Mouse (Mus musculus) cerebellum, postnatal 4 days (tissue): ENCODE measurements at regions not wholly inside any gene's neighbourhood (a gene's known extent, or its start where the extent isn't known, plus 50 kb on each side); places are given as distances from the start of the nearest gene placed in this dataset.

Experiments used
- DNase-seq, 2 experiments: peaks; one replicate each; pipeline ENCODE4 v3.0.0; 2022; ENCODE audit warnings: low spot score in 2 of 2, mixed read lengths in 1 of 2

GRCm38 (mm10) chr7:68858471-68859210 lies 109.6 kb upstream of the Arrdc4 start:
- no peak for DNase-seq

DNA sequence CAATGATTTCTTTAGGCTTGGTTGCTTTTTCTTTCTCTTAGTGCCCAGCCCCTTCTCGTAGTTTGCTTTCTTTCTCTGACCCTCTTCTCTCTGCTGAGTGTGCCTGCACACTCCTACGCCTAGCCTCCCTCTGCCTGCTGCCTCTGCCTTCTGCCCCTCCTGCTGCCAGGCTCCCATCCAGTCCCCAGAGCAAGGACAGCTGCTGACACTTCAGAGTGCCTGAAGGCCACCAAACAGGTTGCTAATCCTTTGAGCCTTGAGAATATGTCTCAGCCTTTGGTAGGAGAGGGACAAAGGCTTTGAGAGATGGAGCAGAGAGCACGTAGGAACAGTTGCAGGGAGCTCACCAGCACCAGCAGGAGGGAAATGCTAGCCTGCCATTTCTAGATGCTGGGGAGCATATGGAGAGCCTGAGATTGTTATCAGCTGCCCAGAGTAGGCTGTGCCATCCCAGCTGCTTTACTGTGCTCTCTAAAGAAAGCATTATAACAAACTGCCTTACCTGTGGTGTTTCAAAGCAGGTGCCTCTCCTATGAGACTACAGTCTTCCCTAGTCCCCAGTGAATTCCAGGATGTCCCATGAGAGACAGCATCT lies 103.0 kb upstream of the Arrdc4 start:
- DNase-seq = no peak

DNA sequence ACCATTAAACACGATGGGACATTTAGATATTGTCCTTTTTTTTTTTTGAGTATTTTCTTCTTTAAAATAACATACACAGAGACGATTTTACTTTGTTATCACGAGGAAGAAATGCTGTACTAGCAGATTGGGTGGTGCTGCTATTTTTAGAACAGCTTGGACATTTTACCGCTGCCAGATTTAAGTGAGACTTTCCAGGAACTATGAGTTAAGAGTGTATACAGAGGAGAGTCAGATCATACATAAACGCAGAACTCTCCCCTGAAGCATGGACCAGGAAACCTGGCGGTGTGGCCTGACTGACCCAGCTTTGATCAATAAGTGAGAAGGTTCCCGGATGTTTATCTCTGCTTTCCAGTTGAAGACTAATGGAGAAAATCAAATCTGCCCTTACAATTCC lies 95.6 kb upstream of the Arrdc4 start:
- no peak for DNase-seq

DNA sequence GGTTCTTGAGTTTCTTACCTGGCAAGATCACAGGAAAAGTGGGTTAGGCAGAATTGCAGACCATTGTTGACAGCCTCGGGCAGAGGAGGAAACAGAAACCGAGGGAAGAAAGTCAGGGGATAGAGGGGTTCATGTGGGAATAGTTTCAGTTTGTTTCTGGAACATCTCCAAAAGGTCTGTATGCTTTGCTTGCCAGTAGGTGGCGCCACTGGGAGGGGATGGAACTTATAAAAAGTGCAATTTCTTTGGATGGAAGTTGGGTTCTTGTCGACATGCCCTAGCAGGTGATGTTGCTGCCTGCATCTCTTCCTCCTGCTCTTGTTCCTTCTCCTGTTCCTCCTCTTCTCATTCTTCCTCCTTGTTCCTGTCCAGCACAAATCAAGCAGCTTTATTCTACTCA lies 94.3 kb upstream of the Arrdc4 start:
- no peak for DNase-seq

- no peak for DNase-seq
Observed at GRCm38 (mm10) chr7:68833977-68834791, 85.1 kb upstream of the Arrdc4 start.

DNA sequence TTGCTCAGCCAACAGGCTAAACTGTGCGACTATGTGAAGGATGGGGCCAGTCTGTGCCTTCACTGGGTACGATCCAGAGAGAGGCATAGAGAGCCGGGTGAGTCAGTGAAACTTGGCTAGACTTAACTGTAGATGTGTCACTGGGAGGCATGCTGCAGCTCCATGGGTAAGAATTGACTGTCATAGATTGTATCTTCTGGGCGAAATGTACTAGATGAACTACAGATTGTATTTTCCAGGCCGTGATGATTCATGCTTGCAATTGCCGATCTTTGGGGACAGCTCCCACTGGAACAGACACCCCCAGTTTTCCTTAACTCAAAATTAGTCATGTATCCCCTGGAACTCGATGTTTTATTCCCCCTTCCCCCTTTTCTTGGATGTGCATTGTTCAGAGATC lies 84.5 kb upstream of the Arrdc4 start:
- no peak for DNase-seq

DNA sequence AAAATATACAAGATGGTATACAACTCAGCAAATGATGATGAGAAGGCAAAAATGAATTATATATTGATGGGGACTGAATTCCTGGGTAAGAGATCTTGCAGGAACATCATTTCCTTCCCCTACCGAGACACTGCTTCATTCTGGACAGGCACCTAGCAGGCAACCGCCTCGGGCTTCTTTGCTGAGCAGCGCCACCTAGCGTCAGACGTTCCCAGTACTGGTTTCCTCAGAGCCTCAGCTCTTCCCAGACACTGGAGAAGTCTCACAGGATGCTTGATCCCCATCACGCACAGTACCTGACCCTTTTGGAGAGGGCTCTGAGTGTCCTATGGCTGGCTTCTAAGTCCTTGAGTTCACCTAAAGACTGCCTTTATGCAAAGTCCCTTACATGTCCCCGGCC lies 80.8 kb upstream of the Arrdc4 start:
- DNase-seq = peak; percentile 84 to 87

GRCm38 (mm10) chr7:68824399-68824798 lies 75.4 kb upstream of the Arrdc4 start:
- no peak for DNase-seq

DNA sequence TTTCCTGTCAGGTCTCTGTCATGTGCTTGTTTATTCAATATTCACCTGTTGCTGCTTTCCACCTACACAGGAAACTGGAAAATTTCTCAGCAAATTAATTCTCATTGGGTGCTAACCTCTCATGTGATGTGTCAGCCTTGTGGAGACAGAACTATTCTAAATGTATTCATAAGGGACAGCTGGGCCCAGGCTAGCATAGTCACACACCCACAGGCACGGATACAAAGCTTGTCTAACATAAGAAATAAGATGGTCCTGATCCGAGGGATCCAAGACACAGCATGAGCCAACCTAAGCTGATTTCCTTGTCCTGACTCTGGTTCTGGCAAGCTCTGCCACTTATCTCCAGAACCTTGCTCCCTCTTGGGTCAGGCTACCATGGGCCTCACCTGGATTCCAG lies 74.6 kb upstream of the Arrdc4 start:
- no peak for DNase-seq

GRCm38 (mm10) chr7:68823189-68823588 lies 74.1 kb upstream of the Arrdc4 start:
- DNase-seq = peak; percentile 56 to 62

GRCm38 (mm10) chr7:68814823-68815666 lies 66.0 kb upstream of the Arrdc4 start:
- DNase-seq = no peak

DNA sequence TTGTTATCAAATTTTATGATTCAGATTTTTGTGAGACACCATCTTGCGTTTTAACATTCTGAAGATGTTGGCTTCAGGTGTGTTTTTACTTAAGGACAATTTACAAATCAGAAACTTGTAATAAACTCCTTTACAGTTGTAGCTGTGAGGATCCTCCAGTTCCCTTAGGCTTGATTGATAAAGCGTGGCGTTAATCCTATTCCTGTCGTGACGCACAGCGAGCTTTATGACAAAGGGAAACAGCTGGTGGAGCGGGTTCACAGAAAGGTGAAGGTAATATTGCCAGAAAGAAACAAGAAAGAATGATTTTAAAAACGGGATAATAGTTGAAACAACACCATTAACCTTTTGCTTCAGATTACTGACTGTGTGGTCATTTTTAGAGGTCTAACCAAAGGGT lies 60.7 kb upstream of the Arrdc4 start:
- no peak for DNase-seq
